ENCODE assay signal across 13 mouse cellular contexts in the genomic region with DNA sequence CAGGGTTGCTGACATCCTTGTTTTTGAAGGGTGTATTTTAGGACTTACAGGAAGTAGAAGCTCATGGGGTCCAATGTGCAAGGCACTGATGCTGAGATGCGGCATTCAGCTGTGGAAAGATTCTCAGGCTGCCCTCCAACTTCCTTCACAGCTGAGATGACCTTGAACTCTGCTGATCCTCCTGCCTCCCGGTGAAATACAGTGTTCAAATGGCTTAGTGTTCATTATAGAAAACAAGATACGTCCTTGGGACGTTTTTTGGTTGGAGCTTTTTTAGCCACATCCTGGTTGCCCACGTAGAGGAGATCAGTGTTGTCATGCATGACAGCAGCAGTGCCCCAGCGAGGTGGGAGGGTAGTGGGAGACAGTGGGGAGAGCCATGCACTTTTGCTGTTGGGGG. TPM values are rescaled to one million over a fixed set of nuclear protein-coding genes. Genes with fewer than 3 reads are reported as not detected.
DNase-seq lines count a peak whose midpoint lies in the region; ATAC-seq and TF ChIP-seq lines count a peak whose summit lies in the region.
"Had no signal": no experiment of that assay in that cellular context is flagged by ENCODE, and none has a peak within 500 bp of the region (broad histone marks: within the 10 kb centered on the region; RNA-seq: fewer than 3 reads in every experiment).

No protein-coding gene starts in this region.

- no peak for TF ChIP-seq CTCF in kidney, adult 2 months (conservative IDR thresholded peaks at IDR 0.05; ENCODE audit: insufficient read depth, insufficient read length, low read depth, low read length)

- H3K4me1 ChIP-seq in kidney, adult 2 months (ENCODE audit: control insufficient read depth, insufficient read depth, low read length): peaks cover 64% of the 10 kb centered on the region
- peaks cover 79% of the 10 kb centered on the region for H3K4me1 ChIP-seq in limb, embryonic 13.5 days

- no peaks in the 10 kb centered on the region for H3K9me3 ChIP-seq in limb, embryonic 13.5 days
- H3K9me3 ChIP-seq: forebrain, embryonic 10.5 days had no signal

- no peaks in the 10 kb centered on the region for H3K27me3 ChIP-seq in kidney, adult 2 months (replicated peaks; ENCODE audit: control insufficient read depth, insufficient read depth, low read length)
- no peaks in the 10 kb centered on the region for H3K27me3 ChIP-seq in limb, embryonic 13.5 days

- H3K4me3 ChIP-seq in kidney, adult 2 months (ENCODE audit: insufficient read depth, low read depth, low read length): no peak overlapping the region
- H3K4me3 ChIP-seq in limb, embryonic 13.5 days: no peak overlapping the region

- H3K27ac ChIP-seq in kidney, adult 2 months (ENCODE audit: insufficient read depth, low read depth, low read length): peak overlapping the region; percentile 41
- no peak overlapping the region for H3K27ac ChIP-seq in limb, embryonic 13.5 days
- H3K27ac ChIP-seq: forebrain, embryonic 10.5 days had no signal

- H3K4me2 ChIP-seq in limb, embryonic 13.5 days (replicated peaks): peak overlapping the region; percentile 84; the same call in 1 of the 2 replicates

- 3% methylated on average over 6 of the region's 6 CpGs for WGBS in kidney, adult 2 months
- WGBS in limb, embryonic 13.5 days: 65% methylated on average over 6 of the region's 6 CpGs

- no peak for TF ChIP-seq POLR2A in kidney, adult 2 months (IDR thresholded peaks at IDR 0.05; ENCODE audit: low read depth, low read length)

- peak; percentile 53 for DNase-seq in kidney, adult 2 months
- DNase-seq in kidney, adult 18-20 months: no peak
- peak; percentile 72 for DNase-seq in 416B (ENCODE audit: low read depth)
- peak; percentile 37 for DNase-seq in B cell, adult 2 months
- no peak for DNase-seq in right cerebral cortex, adult 2 months (ENCODE audit: low spot score in 2 of 2)
- no peak for DNase-seq in layer of hippocampus, postnatal 10 days (ENCODE audit: low spot score in 2 of 2)
- DNase-seq: cerebellum, adult 9-10 months; lung, postnatal 36 days; right cerebral cortex, postnatal 25 days had no signal

- ATAC-seq in limb, embryonic 13.5 days (ENCODE audit: low FRiP score, low read depth): no peak
- ATAC-seq in granulocyte monocyte progenitor cell, adult 5-6 weeks (replicated peaks; ENCODE audit: poor library complexity, severe bottlenecking): no peak

- H3K36me3 ChIP-seq in kidney, adult 2 months (ENCODE audit: control insufficient read depth, insufficient read depth, low read length): no peaks in the 10 kb centered on the region; the same call in 1 of the 2 replicates
- peaks cover 68% of the 10 kb centered on the region for H3K36me3 ChIP-seq in limb, embryonic 13.5 days

- H3K9ac ChIP-seq in limb, embryonic 13.5 days: peak overlapping the region; percentile 39; the same call in 1 of the 2 replicates

RNA-seq across cellular contexts. Expression of a gene that starts 5.1 kb away (rescaled TPM):
- polyA plus RNA-seq in kidney, adult 2 months (2012; rRNA removed): 75.8 and 91.5 TPM in 2 replicates
- 231 and 235 TPM in 2 replicates for polyA plus RNA-seq in limb, embryonic 13.5 days (2015; fragmentation: Nextera tagmentation; extraction: Ambion mirVana)
- total RNA-seq in granulocyte monocyte progenitor cell, adult 5-6 weeks (2014; fragmentation: Nextera tagmentation): 284 and 366 TPM in 2 replicates
- 247 and 254 TPM in 2 replicates for total RNA-seq in granulocyte monocyte progenitor cell, adult 5-6 weeks (2017)
- 100 to 1,000 TPM; 190 to 196 TPM for total RNA-seq in layer of hippocampus, postnatal 10 days (2021)

RNA-seq across cellular contexts. Expression of a gene that starts 22.6 kb away (rescaled TPM):
- 0.09 and 0.14 TPM in 2 replicates for polyA plus RNA-seq in kidney, adult 2 months (2012; rRNA removed)
- 0.14 TPM in 1 of 2 replicates, not detected in the other for polyA plus RNA-seq in limb, embryonic 13.5 days (2015; fragmentation: Nextera tagmentation; extraction: Ambion mirVana)
- total RNA-seq in granulocyte monocyte progenitor cell, adult 5-6 weeks (2014; fragmentation: Nextera tagmentation): 1.1 and 2.0 TPM in 2 replicates
- 0.60 TPM in 1 of 2 replicates, not detected in the other for total RNA-seq in granulocyte monocyte progenitor cell, adult 5-6 weeks (2017)
- total RNA-seq in layer of hippocampus, postnatal 10 days (2021): 1 to 10 TPM in 1 of 2 experiments, under 1 TPM in 1; 0.78 to 1.8 TPM
- polyA plus RNA-seq: forebrain, embryonic 10.5 days; large intestine, adult 2 months had no signal

RNA-seq across cellular contexts. Expression of a gene that starts 43.4 kb away (rescaled TPM):
- polyA plus RNA-seq in kidney, adult 2 months (2012; rRNA removed): 6.4 and 13.1 TPM in 2 replicates
- polyA plus RNA-seq in limb, embryonic 13.5 days (2015; fragmentation: Nextera tagmentation; extraction: Ambion mirVana): 9.6 and 9.8 TPM in 2 replicates
- 53.8 and 59.5 TPM in 2 replicates for total RNA-seq in granulocyte monocyte progenitor cell, adult 5-6 weeks (2014; fragmentation: Nextera tagmentation)
- total RNA-seq in granulocyte monocyte progenitor cell, adult 5-6 weeks (2017): 66.8 and 84.3 TPM in 2 replicates
- total RNA-seq in layer of hippocampus, postnatal 10 days (2021): 1 to 10 TPM; 2.6 to 2.8 TPM

Comparison
In these comparisons a context has a peak if more than half of its experiments do, and no peak if none do; other contexts are left out.
1. DNase-seq: peak in kidney, adult 2 months (single experiment), 416B (single experiment) and B cell, adult 2 months (2 of 2); none in kidney, adult 18-20 months (single experiment), right cerebral cortex, adult 2 months (0 of 2) and layer of hippocampus, postnatal 10 days (0 of 2).
2. RNA of a gene that starts 43.4 kb away (total RNA-seq): 53.8 to 84.3 TPM in granulocyte monocyte progenitor cell, adult 5-6 weeks; 2.6 to 2.8 TPM in layer of hippocampus, postnatal 10 days; every median in the first group is over 10 times any median in the second.